Mouse (Mus musculus) c-Kit-positive CD71-negative TER-119-negative erythroid progenitor cells, embryonic 14.5 days (primary cell): Measurements from ENCODE around the gene Tardbp.

Experiments used
- DNase-seq: peaks from one replicate; pipeline ENCODE4 v3.0.0-alpha.2; 2013; ENCODE audit warnings: low read depth

Gene Tardbp

DNA sequence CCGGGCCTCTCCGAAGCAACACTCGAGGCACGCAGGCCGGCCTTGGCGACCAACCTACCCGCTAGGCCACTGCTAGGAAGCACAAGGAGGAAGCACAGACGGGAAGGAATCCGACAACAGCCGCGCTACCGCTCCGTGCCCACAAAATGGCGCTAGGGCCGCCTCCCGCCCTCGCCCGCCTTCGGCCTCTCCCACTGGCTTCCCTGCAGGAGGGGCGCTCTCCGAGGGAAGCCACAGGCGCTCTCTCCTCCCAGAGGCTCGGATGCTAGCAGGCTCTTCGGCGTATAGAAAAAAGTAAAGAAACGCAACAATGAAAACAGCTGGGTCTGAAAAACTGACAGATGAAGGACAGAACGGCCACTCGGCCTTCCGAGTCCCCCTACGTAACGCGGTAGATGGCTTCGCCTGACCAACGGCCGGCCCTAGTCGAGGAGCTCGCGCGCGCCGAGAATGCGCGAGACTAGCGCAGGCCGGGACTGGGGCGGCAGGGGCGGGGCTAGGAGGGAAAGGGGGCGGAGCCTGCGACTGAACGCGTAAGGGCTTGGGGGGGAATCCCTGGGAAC, at the start of gene Tardbp:
Tardbp (minus strand) TSS at position 397 of the 563 bp plus-strand sequence.
- DNase-seq, result peak; percentile 92

DNA sequence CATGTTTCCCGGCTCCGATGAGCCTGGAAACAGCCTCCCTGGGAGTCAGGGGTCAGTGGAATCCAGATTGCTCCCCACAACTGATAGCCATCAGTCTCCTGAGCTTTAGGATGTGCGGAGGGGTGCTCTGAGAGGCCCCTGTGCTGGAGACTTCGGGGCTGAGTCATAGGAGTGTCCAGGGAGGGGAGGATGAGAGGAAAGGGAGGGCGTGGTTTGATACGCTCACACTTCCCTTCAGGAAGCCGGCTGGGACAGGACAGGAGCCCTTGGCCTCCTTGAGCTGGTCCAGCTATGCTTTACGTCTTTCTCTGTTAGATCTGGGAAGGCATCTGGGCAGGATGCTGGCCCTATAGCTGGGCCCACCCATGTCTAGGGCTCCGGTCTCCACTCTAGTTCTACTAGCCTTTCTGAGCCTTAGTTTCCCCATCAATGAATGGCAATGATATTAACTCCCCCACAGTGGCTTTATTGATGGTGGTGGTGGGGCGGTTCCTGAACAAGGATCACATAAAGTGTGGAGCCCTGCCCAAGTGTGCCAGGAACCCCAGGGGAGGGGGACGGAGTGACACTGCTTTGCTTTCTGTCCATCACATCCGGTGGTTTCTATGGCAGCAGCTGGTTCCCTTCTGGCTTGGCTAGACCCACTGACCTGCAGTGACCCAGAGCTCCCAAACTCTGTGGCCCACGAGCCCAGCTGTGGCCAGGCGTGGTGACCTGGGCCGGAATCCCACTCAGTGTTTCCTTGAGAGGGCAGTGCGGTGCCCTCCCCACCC, 49.6 kb upstream of the Tardbp start:
- DNase-seq, result no peak

DNA sequence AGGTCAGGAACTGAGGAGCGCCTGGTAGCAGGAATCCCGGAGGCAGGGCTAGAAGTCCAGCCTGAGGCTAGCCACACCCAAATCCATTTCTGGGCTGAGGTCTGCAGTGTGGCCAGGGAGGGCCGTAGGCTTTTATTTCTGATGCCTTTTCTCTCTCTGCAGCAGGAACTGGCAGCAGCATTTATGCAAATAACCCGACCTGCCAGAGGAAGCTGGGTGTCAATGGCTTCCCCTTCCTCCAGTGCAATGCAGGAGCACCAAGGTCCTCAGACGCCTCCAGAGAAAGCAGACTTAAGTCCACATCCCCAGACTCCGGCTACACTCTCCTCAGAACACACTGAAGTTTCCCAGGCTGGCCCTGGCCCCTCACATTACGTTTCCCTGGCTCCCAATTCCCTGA, 48.2 kb upstream of the Tardbp start:
- DNase-seq, result no peak

DNA sequence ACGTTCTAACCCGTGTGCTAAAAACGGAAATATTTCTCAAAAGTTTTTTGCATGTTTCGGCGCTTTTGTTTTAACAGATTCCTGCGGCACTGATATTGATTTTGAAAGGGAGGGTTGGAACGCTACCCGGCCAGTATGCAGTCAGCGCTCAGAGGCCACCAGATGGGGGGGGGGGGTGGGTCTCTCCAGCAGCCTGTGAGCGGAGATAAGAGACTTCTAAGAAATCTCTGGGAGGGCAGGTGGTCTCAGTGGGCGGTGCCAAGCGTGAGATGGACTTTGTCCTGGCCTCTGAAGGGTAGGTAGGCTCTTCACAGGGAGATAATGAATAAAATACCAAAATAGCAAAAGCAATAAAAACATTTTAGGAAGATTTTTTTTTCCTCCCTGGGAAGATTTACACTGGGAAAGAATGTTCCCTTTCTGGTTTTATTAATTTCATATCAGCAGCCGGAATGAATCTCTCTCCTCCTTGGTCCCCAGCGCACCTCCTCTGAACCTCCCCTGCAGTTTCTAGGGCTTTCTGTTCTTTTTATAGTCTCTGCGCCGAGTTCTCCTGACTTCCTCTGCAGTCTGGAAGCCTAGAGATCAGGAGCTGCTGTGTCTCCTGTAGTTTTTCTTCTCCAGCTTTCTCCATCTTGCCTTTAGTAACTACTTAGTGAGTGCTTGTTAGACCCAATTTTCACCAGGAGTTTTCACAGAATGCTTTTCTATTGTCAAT, 44.6 kb upstream of the Tardbp start:
- no peak for DNase-seq

DNA sequence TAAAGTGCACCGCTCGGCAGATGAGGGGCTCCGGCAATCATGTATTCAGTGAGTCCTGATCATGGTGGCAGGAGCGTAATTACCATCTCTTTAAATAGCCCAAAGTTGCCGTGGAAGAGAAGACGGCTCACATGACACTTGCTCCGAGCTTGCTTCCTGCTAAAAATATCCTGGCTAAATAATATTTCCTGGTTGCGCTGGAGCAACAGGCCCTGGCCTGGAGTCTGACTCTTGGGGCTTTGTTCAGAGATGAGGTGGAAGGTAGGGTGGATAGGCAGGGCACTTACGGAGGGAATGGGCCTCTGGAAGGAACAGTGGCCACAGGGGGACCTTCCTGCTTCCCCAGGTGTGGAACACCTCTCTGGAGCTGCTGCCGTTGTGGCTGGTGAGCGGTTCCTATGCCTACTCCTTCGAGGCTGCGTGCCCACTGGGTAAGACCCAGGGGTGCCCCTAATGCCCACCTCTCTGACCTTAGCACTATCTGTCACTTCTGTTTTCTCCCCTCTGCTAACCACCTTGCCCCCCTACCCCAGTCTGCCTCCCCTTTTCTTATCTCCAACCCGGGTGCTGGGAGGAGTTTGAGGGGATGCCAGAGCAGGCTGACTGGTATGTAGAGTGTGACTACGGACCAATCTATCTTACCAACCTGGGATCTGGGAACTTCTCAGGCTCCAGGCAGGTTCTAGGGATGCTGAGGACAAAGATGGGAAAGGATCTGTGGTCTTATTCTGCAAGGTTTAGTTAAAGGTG, 40.4 kb upstream of the Tardbp start:
- DNase-seq, result no peak

DNA sequence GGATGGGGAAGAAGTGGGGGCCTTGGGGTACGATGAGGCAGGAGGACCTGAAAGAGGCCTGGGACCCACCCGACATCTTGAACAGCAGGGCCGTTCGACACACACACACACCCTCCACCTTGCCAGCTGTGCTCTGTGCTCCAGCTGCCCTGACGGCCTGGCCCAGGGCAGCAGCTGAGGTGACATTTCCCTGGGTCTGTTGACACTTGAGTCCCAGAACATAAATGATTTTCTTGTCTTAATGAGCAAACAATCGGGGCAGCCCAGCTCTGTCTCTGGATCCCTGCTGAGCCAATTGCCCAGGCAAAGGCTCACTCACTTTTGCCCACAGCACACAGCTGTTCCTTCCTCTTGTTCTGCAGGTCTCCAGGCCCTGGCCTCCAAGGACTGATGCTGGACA, 37.2 kb upstream of the Tardbp start:
- DNase-seq, result no peak

GRCm38 (mm10) chr4:148663326-148663725, 36.5 kb upstream of the Tardbp start:
- no peak for DNase-seq

- DNase-seq, result peak; percentile 60
These were observed 35.5 kb upstream of the Tardbp start for GRCm38 (mm10) chr4:148662168-148662965.

DNA sequence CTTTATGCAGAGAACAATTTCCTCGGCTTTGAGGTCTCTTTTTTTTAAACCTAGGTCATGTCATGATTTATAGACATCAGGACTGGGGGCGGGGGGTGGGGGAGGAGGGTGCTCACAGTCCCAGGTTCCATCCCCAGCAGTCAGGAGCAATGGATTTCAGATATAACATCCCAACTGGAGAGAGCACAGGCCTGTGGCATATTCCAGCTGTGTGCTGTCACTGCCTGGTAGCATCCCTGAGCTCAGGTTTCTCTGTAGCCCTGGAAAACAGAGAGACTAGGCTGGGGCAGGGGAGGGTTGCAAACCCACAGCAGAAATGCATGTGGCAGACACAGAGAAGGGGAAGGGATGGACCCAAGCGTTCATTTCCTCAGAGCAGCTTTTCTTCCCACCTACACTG, 33.4 kb upstream of the Tardbp start:
- no peak for DNase-seq

- no peak for DNase-seq
These were observed 31.0 kb upstream of the Tardbp start for GRCm38 (mm10) chr4:148657776-148658175.

- DNase-seq, result no peak
These were observed 30.0 kb upstream of the Tardbp start for GRCm38 (mm10) chr4:148656691-148657258.

DNA sequence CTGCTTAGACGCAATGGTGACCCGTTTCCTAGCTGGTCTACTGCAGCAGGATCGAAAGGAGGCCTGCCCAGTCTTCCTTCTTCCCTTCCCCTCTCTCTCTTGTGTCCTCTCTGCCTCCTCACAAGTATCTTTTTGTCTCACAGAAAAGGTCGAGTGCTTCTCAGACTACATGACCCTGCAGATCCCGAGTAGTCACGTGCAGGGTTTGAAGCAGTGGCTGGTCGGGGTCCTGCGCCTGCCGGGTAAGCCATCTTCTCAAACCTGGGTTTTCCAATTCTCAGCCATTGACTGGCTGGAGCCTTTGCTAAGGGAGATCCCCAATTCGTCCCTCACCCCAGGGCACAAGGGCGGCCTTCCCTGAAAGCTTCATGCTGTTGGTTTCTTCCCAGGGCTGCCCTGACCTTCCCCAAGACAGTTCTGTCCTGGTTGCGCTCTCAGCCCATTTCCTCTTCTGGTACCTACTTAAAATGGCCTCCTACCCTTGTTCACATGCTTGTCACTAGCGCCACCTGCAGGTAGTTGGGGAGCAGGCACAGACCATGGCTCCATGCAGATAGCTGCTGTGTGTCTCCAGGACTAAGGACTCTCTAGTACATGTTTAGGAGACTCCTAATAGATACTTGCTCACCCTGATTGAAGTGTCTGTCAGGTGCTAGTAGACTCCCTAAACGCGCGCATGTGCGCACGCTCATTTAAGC, 28.0 kb upstream of the Tardbp start:
- peak; percentile 46 for DNase-seq

DNA sequence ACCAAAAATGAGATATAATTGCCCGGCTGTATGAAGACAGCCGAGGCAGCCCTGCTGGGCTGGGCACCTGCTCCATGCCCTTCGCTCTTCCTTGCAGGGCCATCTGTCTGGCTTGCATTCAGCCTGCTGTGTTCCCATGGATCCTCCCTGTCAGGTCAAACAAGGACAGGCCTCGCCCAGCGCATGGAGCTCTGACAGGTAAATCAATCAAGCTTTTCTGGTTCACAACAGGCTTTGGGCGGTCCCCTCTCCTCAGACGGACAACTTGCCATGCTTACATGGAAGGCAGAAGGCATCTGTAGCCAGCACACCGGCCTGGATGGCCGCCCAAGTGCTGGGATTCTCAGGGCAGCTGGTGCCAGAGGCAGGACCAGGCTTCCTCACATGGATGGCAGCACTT, 24.2 kb upstream of the Tardbp start:
- no peak for DNase-seq

DNA sequence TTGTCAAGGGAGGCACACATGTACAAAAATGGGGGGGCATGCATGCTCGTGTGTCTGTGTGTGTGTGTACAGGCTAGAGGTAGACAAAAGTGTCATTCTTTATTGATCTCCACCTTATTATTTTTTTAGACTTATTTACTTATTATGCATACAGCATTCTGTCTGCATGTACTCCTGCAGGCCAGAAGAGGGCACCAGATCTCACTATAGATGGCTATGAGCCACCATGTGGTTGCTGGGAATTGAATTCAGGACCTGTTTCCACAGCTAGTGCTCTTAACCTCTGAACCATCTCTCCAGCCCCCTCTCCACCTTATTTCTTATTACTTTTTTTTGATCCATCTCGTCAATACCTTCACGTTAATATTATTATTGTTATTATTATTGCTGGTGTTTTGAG, 22.5 kb upstream of the Tardbp start:
- no peak for DNase-seq

DNA sequence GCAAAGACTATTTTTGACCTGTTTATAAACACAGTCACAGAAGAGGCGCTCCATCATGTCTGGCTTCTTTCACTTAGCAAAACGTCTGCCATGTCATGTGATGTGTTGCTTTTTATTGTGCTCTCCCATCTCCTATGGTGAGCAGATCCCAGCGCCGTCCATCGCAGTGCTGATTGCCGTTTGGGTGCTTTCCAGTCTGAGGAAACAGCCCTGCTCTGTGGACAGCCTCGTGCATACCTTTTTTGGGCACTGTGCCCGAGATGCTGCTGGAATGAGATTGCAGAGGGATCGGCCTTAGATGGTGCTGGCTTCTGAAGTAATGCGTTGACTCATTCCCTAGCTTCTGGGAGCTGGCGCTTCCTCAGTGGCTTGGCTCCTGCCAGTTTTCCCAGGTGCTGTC, 19.8 kb upstream of the Tardbp start:
- DNase-seq, result no peak

GRCm38 (mm10) chr4:148644926-148645325, 18.1 kb upstream of the Tardbp start:
- DNase-seq, result no peak

DNA sequence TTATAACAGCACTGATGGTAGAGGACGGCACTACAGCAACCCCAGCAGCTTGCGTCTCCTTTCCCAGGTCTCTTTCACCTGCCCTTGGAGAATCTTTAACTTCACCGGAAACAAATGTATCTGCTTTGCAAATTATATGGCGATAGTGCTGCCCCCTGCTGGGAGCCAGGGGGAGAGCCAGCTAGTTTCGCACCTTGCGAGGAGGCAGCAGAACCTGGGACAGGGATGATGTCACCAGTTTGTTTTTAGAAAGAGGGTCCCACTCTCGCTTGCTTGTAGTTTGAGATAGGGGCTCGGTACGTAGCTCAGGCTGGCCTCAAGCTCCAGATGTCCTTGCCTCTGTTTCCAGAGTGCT, 17.3 kb upstream of the Tardbp start:
- peak; percentile 80 for DNase-seq

DNA sequence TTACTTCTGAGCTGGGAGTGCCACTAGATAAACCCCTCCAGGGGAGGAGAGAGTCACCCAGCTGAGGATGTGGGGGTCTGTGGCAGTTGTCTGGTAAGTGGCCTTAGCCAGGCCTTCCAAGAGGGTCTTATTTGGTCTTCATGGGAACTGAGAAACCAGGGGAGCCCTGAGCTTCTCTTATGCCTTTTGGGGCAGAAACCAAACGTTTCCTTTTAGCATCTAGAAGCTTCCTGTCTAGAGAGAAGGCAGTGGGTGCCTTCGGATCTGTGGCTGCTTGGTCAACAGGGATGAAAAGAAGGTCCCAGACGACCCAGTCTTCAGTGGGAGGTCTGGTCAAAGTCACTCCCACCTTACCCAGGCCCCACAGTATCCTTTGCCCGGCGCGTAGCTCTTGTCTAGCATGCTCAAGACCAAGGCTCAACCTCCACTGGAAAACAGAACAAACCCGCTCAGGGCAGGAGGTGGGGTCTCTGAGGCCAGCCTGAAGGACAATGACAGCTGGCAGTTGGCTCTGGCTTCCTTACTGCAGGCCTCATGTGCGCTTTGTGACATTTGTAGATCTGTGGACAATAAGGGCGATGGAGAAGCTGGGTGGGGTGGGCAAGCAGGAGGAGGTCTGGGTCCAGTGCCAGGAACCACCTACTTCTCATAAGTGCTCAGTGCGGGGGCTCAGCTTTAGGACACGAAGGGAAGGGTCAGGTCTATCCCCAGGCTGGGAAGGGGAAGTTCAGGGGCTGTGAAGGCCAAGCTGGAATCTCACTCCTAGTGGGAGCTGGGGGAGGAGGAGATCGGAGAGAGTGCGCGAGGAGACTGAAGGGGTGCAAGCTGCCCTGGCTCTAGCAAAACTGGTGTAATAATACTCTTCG, 16.7 kb upstream of the Tardbp start, which contains the start of gene Gm572:
Gm572 (plus strand) TSS at position 27 of the 866 bp plus-strand sequence.
- DNase-seq, result no peak

GRCm38 (mm10) chr4:148641121-148641520, 14.3 kb upstream of the Tardbp start:
- no peak for DNase-seq

GRCm38 (mm10) chr4:148639455-148639854, 12.6 kb upstream of the Tardbp start:
- DNase-seq, result no peak
